14 mouse cellular contexts compared by ENCODE assay signal in genomic region chrX:99495399-99495798, GRCm38 (mm10).
"Had no signal": no experiment of that assay in that cellular context is flagged by ENCODE, and none has a peak within 500 bp of the region (broad histone marks: within the 10 kb centered on the region; RNA-seq: fewer than 3 reads in every experiment).

No protein-coding gene starts in this region.

- H3K27ac ChIP-seq: limb, embryonic 10.5 days; liver, embryonic 15.5 days; midbrain, embryonic 12.5 days; neural tube, embryonic 13.5 days had no signal

- ATAC-seq: intestine, embryonic 16.5 days; lung, postnatal 0 days; midbrain, embryonic 16.5 days had no signal

- DNase-seq: kidney, adult 8-10 months; lung, adult 2 months; lung, postnatal 36 days; spleen, adult 18-20 months; thymus, adult 18-20 months; thymus, postnatal 14 days had no signal

- H3K9ac ChIP-seq: liver, embryonic 15.5 days; midbrain, embryonic 12.5 days; neural tube, embryonic 13.5 days had no signal

- H3K36me3 ChIP-seq: limb, embryonic 10.5 days; liver, embryonic 15.5 days; midbrain, embryonic 12.5 days; neural tube, embryonic 13.5 days had no signal

- H3K9me3 ChIP-seq: limb, embryonic 10.5 days; liver, embryonic 15.5 days; midbrain, embryonic 12.5 days; neural tube, embryonic 13.5 days had no signal

- H3K4me3 ChIP-seq: limb, embryonic 10.5 days; liver, embryonic 15.5 days; midbrain, embryonic 12.5 days; neural tube, embryonic 13.5 days had no signal

- H3K4me2 ChIP-seq: liver, embryonic 11.5 days; liver, embryonic 15.5 days; midbrain, embryonic 12.5 days; neural tube, embryonic 13.5 days had no signal

- H3K4me1 ChIP-seq: limb, embryonic 10.5 days; liver, embryonic 15.5 days; midbrain, embryonic 12.5 days; neural tube, embryonic 13.5 days had no signal
